Mouse (Mus musculus): ENCODE data around the gene Ezr.
"Not testable (repeated sequence)": the region's sequence is repeated elsewhere in the genome, so short reads cannot be mapped to it uniquely, and the experiment has no call there.

DNA sequence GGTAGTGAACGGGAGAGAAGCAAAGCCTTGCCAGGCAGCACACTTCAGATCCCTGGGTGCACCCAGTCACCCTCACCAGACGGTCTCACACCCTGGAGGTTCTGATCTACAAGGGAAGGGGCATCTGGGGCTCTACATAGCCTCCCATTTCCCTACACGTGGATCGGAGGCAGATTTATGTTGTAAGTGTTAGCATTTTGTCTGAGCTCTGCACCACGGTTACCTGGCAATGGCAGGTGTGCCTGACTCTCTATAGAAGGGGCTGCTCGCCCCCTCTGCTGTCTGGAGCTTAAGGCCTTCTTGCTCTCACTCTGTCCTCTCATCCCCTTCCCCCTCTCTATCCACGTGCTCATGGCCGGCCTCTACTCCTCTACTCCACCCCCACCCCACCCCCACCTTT lies 86.1 kb downstream of the Ezr start:
- not testable (repeated sequence) for TF ChIP-seq CTCF (IDR thresholded peaks at IDR 0.05; ENCODE audit: borderline replicate concordance, extremely low read depth, insufficient read depth, insufficient read length); POLR2A (IDR thresholded peaks at IDR 0.05; ENCODE audit: borderline replicate concordance, extremely low read depth, insufficient read depth, insufficient read length, poor library complexity, severe bottlenecking)

All from brain, embryonic 14.5 days (tissue).